Mouse (Mus musculus) embryo, embryonic 9.5 days (tissue): ENCODE measurements around the gene Chtop.

Experiments used
- DNase-seq: peaks from one replicate; pipeline ENCODE4 v3.0.0-alpha.2; 2017; ENCODE audit errors: extremely low spot score

Gene Chtop

DNA sequence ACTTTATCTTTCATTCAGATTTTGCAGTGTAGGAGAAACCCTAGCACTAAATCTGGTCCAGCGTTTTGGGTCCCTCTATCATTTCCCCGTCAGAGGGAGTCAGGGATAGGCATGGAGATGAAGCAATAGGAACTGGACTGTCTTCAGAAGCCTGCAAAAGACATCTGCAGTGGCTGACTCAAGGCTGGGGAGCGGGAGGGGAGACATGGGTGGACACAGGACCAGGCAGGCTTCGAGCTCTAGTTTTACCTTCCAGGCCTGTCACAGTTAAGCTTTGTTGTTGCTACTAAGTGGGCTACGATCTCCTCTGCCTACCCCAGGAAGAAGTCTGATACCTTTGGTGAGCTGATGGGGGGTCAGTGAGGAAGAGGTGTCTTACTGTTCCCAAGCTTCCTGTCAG, 3.0 kb upstream of the Chtop start:
- DNase-seq: no peak

DNA sequence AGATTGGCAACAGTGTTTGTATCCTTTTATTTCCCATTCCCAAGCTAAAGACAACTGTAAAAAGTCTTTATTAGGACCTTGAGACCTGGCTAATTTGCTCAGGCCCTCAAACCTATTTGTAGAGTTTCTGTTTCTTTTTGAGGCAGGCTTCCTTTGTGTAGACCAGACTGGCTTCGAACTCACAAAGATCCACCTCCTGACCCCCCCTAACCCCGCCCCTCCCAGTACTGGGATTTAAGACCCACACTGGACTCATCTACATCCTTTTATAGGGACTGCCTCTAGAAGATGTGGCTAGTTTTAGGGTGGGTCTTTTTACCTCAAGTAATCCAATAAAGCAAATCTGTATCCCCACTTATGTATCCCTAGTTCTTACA, 437 bp upstream of the Chtop start:
- DNase-seq: no peak

- DNase-seq: no peak
Measured at GRCm38 (mm10) chr3:90508287-90508949, 880 bp downstream of the Chtop start.

DNA sequence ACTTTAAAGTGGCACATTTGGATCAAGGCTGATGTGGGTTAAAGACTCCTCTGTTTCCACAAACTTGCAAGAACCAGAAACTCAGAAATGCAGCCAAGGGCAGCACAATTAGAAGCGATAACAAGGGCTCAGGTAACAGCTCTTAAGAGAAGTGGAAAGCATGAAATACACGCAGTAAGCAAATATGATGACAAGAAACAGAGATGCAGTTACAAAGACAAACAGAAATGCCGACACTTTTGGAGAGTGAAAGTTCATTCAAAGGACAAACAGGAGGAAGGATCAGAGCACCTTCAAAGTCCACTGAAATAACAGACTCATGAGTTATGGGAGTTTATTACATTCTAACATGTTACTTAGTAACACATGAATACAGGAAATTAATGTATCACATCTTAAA, 2.9 kb downstream of the Chtop start:
- DNase-seq: no peak

DNA sequence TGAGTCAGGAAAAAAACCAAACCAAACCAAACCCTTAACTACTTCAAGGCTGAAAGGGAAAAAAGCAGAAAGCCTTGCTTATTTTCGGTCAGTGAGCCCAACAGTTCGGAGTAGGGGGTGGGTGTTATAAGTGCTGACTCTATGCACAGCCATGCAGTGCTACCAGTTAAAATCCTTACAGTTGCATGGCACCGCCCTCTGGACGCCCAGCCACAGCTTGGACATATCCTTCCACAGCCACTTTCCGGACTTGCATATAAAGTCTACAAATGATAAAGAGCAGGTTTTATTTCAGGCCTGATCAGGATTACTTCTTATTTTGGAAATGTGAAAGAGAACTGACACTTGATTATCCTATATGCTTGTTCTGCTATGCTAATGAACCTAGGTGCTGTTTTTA, 4.1 kb downstream of the Chtop start:
- DNase-seq: no peak

DNA sequence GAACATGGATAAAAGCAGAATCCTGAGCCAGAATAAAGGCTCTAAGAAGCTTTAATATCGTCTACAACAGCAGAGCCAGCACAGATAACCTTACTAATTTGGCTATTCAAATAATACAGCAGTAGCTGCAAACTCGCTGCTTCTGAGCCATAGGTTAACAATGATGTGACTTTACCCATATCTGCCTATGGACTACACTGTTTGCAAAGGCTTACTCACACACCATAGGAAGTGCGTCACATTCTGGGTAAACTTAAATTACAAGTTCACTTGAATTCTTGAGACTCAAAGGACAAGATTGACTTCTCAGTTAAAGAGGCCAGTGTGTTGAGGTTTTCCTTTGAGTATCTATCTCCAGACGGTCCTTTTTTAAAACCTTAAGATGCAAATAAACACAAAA, 5.9 kb downstream of the Chtop start:
- DNase-seq: no peak

DNA sequence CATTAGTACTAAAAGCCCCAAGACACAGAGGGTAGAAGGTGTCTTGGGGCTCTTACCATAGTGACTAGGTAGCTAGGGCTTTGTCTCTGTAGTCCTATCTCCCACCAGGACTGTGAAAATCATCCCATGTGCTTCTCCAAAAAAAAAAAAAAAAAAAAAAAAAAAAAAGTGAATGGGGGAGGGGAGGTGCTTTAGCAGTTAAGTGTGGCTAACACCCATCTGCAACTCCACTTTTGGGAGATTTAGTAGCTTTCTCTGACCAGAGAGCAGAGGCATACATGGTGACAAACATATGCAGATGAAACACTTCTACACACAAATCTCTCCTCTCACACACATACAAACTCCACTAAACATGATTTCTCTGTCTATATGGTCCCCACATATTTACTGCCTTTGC, 11.7 kb downstream of the Chtop start:
- DNase-seq: no peak

- DNase-seq: no peak
Measured at GRCm38 (mm10) chr3:90495850-90496525, 13.3 kb downstream of the Chtop start.

- DNase-seq: no peak
Measured at GRCm38 (mm10) chr3:90493831-90494540, 15.3 kb downstream of the Chtop start.

- DNase-seq: no peak
Measured at GRCm38 (mm10) chr3:90491350-90491749, 17.9 kb downstream of the Chtop start.

DNA sequence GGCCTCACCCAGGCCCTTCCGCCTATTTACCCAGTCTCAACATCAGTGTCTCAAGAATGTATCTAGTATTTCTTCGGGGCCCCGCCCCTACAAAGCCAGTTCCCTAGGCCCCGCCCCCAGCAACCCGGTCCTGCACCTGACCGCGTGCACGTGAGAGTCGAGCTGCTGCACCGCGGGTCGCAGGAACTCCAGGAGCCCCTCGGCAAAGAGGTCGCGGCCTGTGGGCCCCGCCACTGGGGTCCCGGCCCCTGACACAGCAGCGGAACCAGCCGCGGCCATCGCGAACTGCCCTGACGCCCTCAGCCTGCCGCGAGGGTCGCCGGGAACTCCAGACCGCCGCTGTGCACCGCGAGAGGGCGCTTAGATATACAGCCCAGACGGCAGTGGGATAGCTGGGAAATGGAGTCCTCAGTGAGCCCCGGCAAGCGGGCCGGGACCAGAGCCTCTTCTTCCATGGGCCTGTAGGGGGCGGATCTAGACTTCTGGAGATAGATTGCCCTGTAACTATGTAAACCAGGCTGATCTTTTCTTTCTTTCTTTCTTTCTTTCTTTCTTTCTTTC, 18.5 kb downstream of the Chtop start, which contains the start of gene Snapin:
Gene Snapin, minus strand, starts transcription at position 338 of the 561 bp plus-strand sequence.
- DNase-seq: peak; percentile 97

GRCm38 (mm10) chr3:90488576-90488975, 20.7 kb downstream of the Chtop start:
- no peak for DNase-seq

DNA sequence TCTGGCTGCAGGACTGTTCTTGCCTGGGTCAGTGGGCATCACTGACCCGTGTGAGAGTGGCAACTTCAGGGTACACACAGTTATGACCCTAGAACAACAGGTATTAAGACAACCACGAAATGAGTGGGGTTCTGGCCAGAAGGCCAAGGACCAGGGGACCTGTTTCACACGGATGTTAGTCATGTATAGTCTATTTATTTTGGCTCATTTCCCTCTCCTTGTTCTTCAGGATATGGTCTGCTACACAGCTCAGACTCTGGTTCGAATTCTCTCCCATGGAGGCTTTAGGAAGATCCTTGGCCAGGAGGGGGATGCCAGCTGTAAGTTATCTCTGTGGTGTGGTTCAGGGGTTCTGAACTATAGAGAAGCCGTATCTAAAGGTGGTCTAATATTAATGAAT, 22.3 kb downstream of the Chtop start:
- DNase-seq: no peak

DNA sequence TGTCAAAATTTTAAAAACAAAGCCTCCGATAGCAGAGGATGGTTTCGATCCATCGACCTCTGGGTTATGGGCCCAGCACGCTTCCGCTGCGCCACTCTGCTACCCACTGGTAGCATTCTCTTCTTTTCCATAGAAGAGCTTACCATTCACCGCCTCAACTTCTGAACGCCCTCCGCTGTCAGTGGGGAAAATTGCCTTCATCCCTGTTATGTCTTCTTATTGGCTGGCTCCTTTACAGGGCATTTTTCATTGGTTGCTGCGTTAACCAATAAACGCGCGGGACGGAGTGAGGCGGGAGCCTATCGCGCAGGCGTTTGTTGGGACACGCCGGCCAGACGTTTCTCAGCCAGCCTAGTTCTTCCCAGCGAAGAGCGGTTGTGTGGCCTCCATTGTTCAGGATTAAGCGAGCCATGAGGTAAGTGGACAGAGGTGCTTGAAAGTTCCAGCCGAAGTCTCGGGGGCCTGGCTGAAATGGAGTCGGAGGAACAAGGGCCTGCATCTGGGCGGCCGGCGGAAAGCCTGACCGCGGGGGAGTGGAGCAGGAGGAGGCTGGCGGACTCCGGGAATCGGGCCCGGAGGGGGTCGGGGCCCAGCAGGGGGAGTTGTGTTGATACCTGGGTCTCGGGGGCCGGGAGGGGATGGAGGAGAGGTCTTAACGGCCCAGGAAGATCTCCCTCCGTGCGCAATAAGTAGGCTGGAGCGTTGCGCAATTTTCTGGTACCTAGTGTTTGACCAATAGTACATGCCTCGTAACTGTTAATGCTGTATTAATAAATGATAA, 33.3 kb downstream of the Chtop start, which contains the start of gene Ilf2:
Gene Ilf2, plus strand, starts transcription at position 296 of the 781 bp plus-strand sequence.
- peak; percentile 99 for DNase-seq

GRCm38 (mm10) chr3:90475151-90475830, 34.0 kb downstream of the Chtop start:
- no peak for DNase-seq

- DNase-seq: no peak
Measured at GRCm38 (mm10) chr3:90472213-90472612, 37.1 kb downstream of the Chtop start.

GRCm38 (mm10) chr3:90467618-90468300, 41.5 kb downstream of the Chtop start:
- DNase-seq: no peak

DNA sequence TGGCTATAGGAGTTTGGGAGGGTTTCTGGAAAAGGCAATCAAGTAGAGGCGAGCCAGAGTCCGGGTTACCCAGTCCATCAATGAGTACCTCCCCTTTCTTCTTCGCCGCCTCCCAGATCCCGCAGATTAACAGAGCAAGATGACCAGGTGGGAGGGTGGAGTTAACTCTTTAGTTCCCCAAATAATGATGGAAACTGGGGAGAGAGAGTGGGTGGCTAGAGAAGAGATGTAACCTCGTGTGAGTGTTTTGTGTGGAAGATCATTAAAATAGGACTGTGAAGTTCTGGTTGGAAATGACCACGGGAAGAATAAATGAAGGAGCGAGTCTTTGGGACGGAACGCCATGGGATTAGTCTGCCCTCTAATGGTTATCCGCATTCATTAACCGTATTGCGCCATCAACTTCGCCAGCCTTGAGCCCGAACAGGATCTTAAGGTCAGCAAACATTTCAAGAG, 43.0 kb downstream of the Chtop start:
- peak; percentile 69 for DNase-seq

DNA sequence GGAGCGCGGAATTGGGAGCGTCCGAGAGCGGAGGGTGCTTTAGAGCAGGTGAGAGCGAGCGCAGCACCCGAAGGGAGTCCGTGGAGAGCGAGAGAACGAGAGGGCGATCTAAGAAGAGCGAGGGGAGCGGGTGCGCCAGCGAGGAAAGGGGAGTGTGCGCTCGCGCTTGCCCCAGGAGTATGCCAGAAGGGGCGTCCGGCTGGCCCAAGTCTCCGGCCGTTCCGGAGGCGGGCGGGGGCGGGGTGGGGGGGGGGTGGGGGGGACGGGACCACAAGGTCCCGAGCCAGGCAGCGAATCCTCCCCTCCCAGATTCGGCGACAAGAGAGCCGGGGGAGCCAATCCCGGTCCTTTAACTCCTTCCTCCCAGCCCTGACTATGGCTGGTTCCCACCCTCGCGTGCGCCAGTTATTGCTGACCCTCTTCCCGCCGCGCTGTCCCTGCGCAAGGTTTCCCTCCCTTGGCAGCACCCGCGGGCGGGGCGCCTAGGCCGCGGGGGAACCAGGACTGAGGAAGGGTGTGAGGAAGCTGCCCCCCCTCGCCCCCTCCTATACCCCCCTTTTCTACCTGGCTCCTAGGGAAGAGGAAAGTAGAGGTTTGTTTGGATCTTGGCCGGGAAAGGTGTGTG, 43.5 kb downstream of the Chtop start, which contains the start of gene Npr1:
Gene Npr1, minus strand, starts transcription at position 181 of the 625 bp plus-strand sequence.
- DNase-seq: peak; percentile 58
